Mouse (Mus musculus) layer of hippocampus, postnatal 10 days (tissue): Measurements from ENCODE around the gene Sh3bgrl2. TPM values are rescaled to one million over a fixed set of nuclear protein-coding genes. Genes with fewer than 3 reads are reported as not detected.

Experiments
- DNase-seq, 2 experiments: peaks; one replicate each; pipeline ENCODE4 v3.0.0; 2021; ENCODE audit warnings: low spot score in 2 of 2
- total RNA-seq, 2 experiments: library from RNA; stranded (reverse); gene quantifications; 2 replicates each; pipeline ENCODE4 v1.2.3; 2021

Gene Sh3bgrl2
- total RNA-seq, 2 experiments from 2014 or later: 20.3 to 24.4 TPM

DNA sequence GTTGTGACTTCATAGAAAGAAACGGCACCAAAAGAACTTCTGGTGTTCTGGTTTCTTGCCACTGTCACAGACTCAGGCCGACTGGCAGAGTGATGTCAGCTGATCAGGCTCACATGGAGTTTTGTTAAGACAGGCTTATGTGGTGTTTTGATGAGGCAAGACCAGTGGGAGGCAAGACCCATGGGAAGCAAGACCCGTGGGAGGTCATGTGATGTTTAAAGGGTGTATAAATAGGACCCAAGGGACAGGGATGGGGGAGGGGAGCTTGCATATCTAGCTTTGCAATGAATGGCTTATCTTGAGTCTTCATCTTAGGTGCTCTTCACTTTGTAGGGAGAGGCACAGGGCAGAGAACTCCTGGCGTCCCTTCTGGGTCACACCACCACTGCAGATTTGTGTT lies 118.9 kb downstream of the Sh3bgrl2 start:
- no peak for DNase-seq

- DNase-seq: no peak
Observed at GRCm38 (mm10) chr9:83679626-83680025, 131.5 kb downstream of the Sh3bgrl2 start.

- DNase-seq: no peak
Observed at GRCm38 (mm10) chr9:83681661-83682655, 133.8 kb downstream of the Sh3bgrl2 start.

DNA sequence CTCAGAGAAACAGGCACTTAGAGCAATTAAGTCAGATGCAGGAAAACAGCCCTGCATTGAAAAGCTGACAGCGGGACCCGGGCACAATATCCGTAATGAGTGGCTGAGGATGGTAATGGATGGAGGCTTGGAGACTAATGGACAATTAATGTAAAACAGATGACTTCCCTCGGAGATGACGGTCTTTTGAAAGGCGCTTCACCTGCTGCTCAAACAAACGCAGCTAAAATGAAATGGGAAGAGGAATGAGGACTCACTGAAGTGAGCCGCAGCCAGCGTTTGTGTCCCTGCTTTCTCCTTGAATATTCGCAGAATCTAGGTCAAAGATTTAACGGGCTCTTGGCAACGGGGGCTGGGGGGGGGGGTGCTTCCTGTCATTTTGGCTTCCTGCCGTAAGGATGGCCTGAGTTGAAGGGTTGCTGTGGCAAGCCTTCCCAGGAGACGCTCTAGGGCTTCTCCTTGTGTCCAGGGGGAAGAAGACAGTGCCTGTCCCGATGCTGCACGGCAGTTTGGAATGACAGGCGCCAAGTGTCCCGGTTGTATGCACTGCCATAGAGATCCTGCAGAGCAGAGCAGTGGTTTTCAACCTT lies 138.5 kb downstream of the Sh3bgrl2 start:
- DNase-seq: peak; percentile 33 to 54

- peak in 1 of 2 experiments; percentile 21 for DNase-seq
Observed at GRCm38 (mm10) chr9:83687904-83688303, 139.8 kb downstream of the Sh3bgrl2 start.

Other genes starting within 250 kb of the Sh3bgrl2 start
- 10 to 100 TPM; 14.3 to 18.2 TPM for gene Lca5, start 107.2 kb upstream of the Sh3bgrl2 start, total RNA-seq